Mouse (Mus musculus): ENCODE measurements around the gene Map3k4.

The Map3k4 gene

DNA sequence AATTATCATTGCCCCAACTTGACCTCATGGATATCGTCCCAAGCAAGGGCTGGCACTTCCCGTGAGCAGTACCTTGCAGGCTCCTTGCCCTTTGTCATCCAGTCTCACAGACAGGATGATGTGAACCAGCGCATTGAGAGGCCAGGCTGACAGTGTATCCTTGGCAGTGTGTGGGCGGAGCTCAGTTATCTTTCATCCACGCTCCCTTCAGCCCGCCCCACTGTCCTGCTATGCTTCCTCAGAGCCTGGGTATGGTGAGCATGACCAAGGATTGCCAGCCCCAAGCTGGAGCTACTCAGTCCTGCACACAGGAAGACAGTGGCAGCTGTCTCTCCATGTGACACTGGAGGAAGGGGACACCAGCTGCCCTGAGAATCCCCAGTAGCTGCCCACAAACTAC lies 102.4 kb downstream of the Map3k4 start:
- DNase-seq: no peak

DNA sequence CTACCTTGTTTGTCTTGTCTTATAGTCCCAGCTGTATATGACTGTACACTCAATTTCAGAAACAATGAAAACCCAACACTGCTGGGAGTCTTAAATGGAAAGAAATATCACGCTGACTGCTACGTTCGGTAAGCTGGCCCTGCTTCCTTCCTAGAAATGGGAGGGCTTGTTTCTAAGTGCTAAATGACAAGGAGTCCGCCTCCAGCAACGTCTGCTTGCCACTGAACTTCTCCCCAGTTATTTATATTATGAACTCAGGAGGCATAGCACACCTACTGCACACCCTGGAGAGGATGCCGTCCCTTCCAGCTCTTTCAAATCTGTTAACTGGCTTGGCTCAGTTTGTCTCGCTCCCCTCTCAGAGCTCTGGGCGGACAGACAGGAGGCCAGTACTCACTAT lies 105.2 kb downstream of the Map3k4 start:
- no peak for DNase-seq

GRCm38 (mm10) chr17:12212341-12212740 lies 106.3 kb downstream of the Map3k4 start:
- DNase-seq: no peak

DNA sequence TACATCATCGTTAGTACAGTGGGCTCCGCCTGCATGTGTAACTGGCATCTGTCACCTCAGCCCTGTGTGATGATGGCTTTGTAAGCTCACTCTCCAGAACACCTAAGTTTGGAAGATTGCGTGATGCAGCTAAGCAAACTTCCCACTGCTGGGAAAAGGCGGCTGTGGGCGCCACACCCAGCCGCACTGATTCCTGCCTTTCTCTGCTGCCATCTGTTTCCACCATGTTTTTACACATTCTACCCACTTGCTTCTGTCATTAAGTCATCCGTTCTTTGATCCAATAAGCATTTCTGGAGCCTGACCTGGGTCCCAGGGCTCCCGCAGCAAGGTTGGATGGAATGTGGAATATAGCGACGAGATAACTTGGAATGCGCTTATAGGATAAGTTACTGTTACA lies 106.7 kb downstream of the Map3k4 start:
- DNase-seq: no peak

GRCm38 (mm10) chr17:12210544-12211132 lies 108.0 kb downstream of the Map3k4 start:
- DNase-seq: peak; percentile 95

GRCm38 (mm10) chr17:12209481-12209880 lies 109.1 kb downstream of the Map3k4 start:
- no peak for DNase-seq

- no peak for DNase-seq
Observed at GRCm38 (mm10) chr17:12207022-12207548, 111.5 kb downstream of the Map3k4 start.

- no peak for DNase-seq
Observed at GRCm38 (mm10) chr17:12206248-12206647, 112.3 kb downstream of the Map3k4 start.

- no peak for DNase-seq
Observed at GRCm38 (mm10) chr17:12205694-12206075, 112.9 kb downstream of the Map3k4 start.

DNA sequence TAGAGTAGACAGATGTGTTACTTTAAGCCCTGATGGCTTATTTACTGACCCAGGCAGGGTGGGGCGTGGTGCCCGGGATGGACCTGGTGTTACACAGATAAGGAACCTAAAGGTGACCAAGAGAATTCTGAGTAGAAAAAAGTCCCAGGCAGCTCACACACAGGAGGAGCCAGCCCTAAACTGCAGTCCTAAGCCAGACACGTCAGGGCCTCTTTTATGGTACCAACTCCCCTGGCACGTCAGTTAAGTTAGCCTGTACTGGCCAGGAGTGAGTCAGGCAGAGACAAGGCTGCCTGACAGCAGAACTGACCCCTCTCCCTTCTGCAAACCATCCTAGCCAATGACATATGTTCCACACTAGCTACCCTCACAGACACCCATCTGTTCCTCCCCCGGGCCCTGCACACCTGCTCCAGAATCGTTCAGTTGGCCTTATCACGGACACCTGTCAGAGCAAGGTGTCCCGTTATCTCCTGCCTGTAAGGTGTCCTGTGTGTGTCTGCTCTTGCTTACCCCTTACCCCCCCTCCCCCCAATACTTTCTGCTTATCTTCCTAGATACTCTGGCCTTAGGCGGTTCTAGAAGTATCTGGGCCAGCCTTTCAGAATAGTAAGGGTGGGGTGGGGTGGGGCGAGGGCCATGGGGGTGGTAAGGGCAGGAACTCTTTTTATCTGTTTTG lies 113.4 kb downstream of the Map3k4 start:
- no peak for DNase-seq

- DNase-seq: no peak
Observed at GRCm38 (mm10) chr17:12204689-12205014, 113.9 kb downstream of the Map3k4 start.

- no peak for DNase-seq
Observed at GRCm38 (mm10) chr17:12204246-12204645, 114.3 kb downstream of the Map3k4 start.

GRCm38 (mm10) chr17:12203414-12203897 lies 115.1 kb downstream of the Map3k4 start:
- DNase-seq: peak; percentile 94

DNA sequence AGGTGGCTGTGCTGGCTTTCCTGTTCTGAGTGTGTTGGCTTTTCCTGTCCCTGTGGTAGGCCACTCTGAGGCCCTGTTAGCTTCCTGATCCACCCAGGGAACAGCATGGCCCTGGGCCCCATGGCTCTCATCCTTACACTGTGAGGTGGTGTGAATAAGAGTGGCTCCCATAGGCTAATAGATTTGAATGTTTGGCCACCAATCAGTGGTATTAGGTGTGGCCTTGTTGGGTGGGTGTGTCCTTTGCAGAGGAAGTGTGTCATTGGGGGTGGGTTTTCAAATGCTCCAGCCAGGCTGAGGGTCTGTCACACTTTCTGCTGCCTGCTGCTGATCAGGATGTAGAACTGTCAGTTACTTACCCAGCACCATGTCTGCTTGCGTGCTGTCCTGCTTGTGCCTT lies 117.5 kb downstream of the Map3k4 start:
- no peak for DNase-seq

GRCm38 (mm10) chr17:12199933-12200332 lies 118.7 kb downstream of the Map3k4 start:
- DNase-seq: no peak

DNA sequence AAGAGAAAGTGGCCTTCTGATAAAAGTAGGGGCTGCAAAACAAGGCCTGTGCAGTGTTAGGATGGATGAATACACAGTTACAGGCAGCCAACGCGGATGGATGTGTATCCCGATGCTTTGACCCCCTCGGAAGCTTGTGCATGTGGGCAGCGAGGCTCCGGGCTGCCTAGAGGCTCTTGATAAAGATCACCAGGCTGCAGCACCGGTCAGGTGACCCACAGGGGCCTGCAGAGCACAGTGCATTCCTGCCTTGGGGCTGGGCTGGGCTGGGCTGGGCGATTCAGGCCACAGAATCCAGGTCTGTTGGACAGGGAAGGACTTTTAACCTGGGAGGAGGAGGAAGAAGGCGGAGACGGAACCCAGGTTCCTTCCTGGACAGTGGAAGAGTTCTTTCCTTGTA lies 123.0 kb downstream of the Map3k4 start:
- DNase-seq: no peak

- no peak for DNase-seq
Observed at GRCm38 (mm10) chr17:12195137-12195536, 123.5 kb downstream of the Map3k4 start.

DNA sequence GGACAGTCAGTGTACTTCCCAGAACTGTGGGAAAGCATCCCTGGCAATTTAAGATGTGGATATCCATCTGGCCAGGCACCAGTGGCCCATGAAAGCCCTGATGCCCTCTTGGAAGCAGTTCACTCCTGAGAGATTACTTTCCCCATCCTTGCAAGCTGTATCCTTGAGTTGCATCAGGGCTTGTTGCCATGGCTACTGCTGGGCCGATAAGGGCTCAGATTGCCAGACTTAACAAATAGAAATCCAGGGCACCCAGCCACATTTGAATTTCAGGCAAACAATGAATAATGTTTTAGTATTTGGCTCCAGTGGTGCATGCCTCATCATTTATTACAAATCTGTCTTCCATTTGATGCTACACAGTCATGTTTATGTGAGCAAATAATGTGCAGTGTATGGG lies 130.8 kb downstream of the Map3k4 start:
- DNase-seq: no peak

DNA sequence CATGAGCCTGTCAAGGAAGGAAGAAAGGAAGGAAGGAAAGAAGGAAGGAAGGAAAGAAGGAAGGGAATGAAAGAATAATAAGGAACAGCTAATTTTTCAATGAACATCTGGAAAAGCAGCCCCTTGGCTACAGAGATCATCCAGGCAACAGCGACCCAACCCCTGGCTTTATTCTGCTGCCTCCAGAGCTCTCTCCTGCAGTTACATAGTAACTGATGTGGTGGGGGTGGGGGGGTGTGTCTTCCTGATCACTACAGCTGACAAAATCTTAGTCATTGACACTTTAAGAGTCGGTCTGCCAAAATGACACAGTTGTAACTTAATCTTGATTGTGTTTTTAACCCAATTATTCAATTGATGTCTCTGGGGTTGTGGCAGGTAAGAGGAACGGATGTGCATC lies 132.3 kb downstream of the Map3k4 start:
- no peak for DNase-seq

DNA sequence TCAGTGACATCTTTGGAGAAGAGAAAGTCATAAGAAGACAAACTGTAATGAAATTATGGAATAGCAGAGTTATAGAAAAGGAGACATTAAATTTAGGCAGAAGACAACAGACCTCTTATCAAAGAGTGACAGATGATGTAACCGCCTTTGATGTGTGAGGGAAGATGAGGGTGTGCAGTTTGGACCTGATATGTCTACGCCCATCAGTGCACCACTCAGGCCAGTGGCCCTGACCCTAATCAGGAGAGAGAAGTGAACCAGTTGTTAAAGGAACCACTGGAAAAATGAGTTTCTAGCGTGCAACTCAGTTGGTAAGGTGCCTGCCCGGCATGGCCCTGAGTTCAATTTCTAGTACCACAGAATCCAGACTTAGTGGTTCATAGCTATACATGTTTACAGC lies 132.7 kb downstream of the Map3k4 start:
- no peak for DNase-seq

GRCm38 (mm10) chr17:12184283-12184682 lies 134.3 kb downstream of the Map3k4 start:
- DNase-seq: no peak

DNA sequence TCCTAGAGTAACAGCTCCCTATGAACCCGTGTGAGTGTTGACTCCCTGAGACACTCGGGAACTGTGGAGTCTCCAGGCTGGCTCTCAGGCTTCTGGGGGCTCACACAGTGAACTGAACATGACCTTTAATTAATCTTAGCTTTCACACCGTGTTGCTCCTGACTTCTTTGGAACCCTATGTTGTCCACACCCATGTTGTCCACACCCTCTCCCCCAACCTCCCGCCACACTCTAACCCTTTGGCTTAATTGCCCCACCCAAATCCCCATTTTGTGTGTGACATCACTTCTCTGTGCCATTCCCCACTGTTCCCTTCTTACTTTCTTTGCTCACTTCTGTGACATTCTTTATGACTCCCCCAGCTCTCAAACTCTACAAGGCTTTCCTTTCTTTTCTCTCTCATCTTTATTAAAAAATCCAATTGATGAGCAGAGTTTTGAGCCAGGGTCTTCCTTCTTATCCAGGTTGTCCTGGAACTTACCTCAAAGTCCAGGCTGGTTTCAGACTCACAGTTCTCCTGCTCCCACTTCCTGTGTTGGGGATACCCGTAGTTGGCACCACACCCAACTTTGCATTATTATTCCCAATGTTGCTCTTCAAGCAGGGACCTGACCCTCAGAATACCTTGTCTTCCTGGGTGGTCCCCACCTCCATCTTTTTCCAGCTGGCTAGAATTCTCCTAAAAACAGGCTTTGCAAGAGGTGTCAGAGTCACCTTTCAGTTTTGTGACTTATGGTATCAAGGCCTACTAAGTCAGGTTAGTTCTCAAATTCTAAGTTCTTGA lies 135.7 kb downstream of the Map3k4 start:
- DNase-seq: no peak

DNA sequence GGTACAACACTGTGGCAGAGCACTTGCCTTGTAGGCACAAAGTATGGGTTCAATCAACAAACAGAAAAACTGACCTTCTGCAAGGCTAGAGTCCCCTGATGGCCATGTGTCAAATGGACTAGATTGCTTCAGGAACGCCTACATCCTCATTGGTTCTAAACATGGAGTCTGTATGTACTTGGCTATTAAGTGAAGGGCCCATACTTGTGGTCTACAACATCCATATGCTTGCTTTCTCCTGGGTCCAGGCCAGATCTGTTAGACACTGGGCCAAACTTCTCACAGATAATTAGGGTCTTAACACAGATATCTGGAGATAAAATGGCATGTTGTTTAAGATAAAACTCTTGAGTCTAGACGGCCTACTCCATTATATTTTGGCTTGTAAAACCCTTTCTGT lies 138.8 kb downstream of the Map3k4 start:
- DNase-seq: no peak

GRCm38 (mm10) chr17:12179339-12179738 lies 139.3 kb downstream of the Map3k4 start:
- peak; percentile 92 for DNase-seq

All from heart, adult 11 months (tissue).